Mouse (Mus musculus) heart, adult 2 months (tissue): ENCODE results near the gene Kptn. TPM values are rescaled to one million over a fixed set of nuclear protein-coding genes. Genes with fewer than 3 reads are reported as not detected.

Source experiments
- DNase-seq, 2 experiments: peaks; one replicate each; pipeline ENCODE4 v3.0.0; 2021
- H3K27ac ChIP-seq: fragments of 200-600 bp; 2 replicates; pipeline ENCODE4 v1.8.1; 2022
- H3K27me3 ChIP-seq: fragments of 200-500 bp; 2 replicates; pipeline ENCODE4 v1.6.1; 2012; ENCODE audit warnings: mild to moderate bottlenecking, low read length, inconsistent platforms, mixed read lengths; ENCODE audit not compliant: control insufficient read depth, insufficient read depth
- H3K36me3 ChIP-seq: fragments of 200-500 bp; 2 replicates; pipeline ENCODE4 v1.6.1; 2012; ENCODE audit warnings: low read length, inconsistent platforms; ENCODE audit not compliant: control insufficient read depth, insufficient read depth
- H3K4me1 ChIP-seq: fragments of 200-500 bp; 2 replicates; pipeline ENCODE4 v1.6.1; 2011; ENCODE audit warnings: low read length; ENCODE audit not compliant: control insufficient read depth, insufficient read depth
- H3K4me3 ChIP-seq: fragments of 200-600 bp; 2 replicates; pipeline ENCODE4 v1.8.1; 2022
- H3K79me2 ChIP-seq: fragments of 200-500 bp; replicated peaks from 2 replicates; pipeline ENCODE4 v1.6.1; 2012; ENCODE audit warnings: mild to moderate bottlenecking, inconsistent platforms, low read length, moderate library complexity, mixed read lengths; ENCODE audit not compliant: control insufficient read depth, insufficient read depth
- H3K9ac ChIP-seq: fragments of 200-500 bp; 2 replicates; pipeline ENCODE4 v1.6.1; 2012; ENCODE audit warnings: low read depth, mild to moderate bottlenecking, control low read depth, inconsistent platforms, low read length, mixed read lengths
- CTCF ChIP-seq: fragments of 200-600 bp; IDR thresholded peaks from 2 replicates; pipeline ENCODE4 v1.8.1; 2022; ENCODE audit warnings: antibody characterized with exemption, mild to moderate bottlenecking, moderate library complexity
- EP300 ChIP-seq: fragments of 200-500 bp; IDR thresholded peaks from 2 replicates; pipeline ENCODE4 v1.6.1; 2011; ENCODE audit warnings: low read depth, low read length, control low read depth; ENCODE audit not compliant: insufficient read depth
- POLR2A ChIP-seq: fragments of 200-500 bp; IDR thresholded peaks from 2 replicates; pipeline ENCODE4 v1.6.1; 2011; ENCODE audit warnings: mild to moderate bottlenecking, low read depth, low read length, control low read depth; ENCODE audit not compliant: insufficient read depth
- WGBS: fragments of 180-500 bp; shearing (Covaris S2); methylation state at CpG from one replicate; pipeline ENCODE4 v1.1.7; 2018; 5-methylcytosine and 5-hydroxymethylcytosine counted together
- intact Hi-C: fragments of 180-260 bp; cut with DNase I; formaldehyde crosslinking; loops from one replicate; pipeline ENCODE4 v1.15.1; 2025
- polyA plus RNA-seq: library from polyadenylated mRNA; depleted of rRNA; stranded (reverse); fragments of >200 nt; gene quantifications from 2 replicates; pipeline ENCODE4 v1.2.3, GENCODE M21; 2012
- total RNA-seq, 2 experiments: library from RNA; stranded (reverse); gene quantifications; 2 replicates each; pipeline ENCODE4 v1.2.3; 2021

Kptn gene
- total and polyA plus RNA-seq, 3 experiments, result 17.8 to 38.3 (median 20.6) TPM

- Histone ChIP-seq H3K4me3 (no peak overlapping the region), H3K27me3 (no peaks in the 10 kb centered on the region), H3K36me3 (no peaks in the 10 kb centered on the region), H3K27ac (no peak overlapping the region), H3K9ac (no peak overlapping the region), H3K4me1 (no peaks in the 10 kb centered on the region), H3K79me2 (no peaks in the 10 kb centered on the region)
- DNase-seq, result no peak
- 95% methylated on average over 8 of the region's 8 CpGs for WGBS
- TF ChIP-seq CTCF (no peak), EP300 (no peak), POLR2A (no peak)
- intact Hi-C loops, result no loop called here
These were observed 9.5 kb upstream of the Kptn start for GRCm38 (mm10) chr7:16110158-16110557.

GRCm38 (mm10) chr7:16111284-16112090 is 8.2 kb upstream of the Kptn start:
- Histone ChIP-seq H3K27me3 (no peaks in the 10 kb centered on the region), H3K4me3 (no peak overlapping the region), H3K79me2 (no peaks in the 10 kb centered on the region), H3K27ac (no peak overlapping the region), H3K9ac (no peak overlapping the region), H3K4me1 (no peaks in the 10 kb centered on the region), H3K36me3 (no peaks in the 10 kb centered on the region)
- intact Hi-C loops, result no loop called here
- DNase-seq, result no peak
- WGBS, result 80% methylated on average over 7 of the region's 7 CpGs
- TF ChIP-seq EP300 (no peak), POLR2A (no peak), CTCF (no peak)

GRCm38 (mm10) chr7:16116418-16116817 is 3.3 kb upstream of the Kptn start:
- Histone ChIP-seq H3K79me2 (no peaks in the 10 kb centered on the region), H3K27ac (no peak overlapping the region), H3K36me3 (no peaks in the 10 kb centered on the region), H3K4me3 (no peak overlapping the region), H3K9ac (no peak overlapping the region), H3K4me1 (peaks cover 2% of the 10 kb centered on the region), H3K27me3 (no peaks in the 10 kb centered on the region)
- 95% methylated on average over 7 of the region's 7 CpGs for WGBS
- intact Hi-C loops, result no loop called here
- DNase-seq, result no peak
- TF ChIP-seq EP300 (no peak), CTCF (no peak), POLR2A (no peak)

GRCm38 (mm10) chr7:16117100-16117499 is 2.6 kb upstream of the Kptn start:
- DNase-seq, result no peak
- Histone ChIP-seq H3K27me3 (no peaks in the 10 kb centered on the region), H3K9ac (no peak overlapping the region), H3K4me1 (peaks cover 2% of the 10 kb centered on the region), H3K4me3 (no peak overlapping the region), H3K27ac (no peak overlapping the region), H3K36me3 (no peaks in the 10 kb centered on the region), H3K79me2 (no peaks in the 10 kb centered on the region)
- TF ChIP-seq EP300, result no peak
- WGBS, result 89% methylated on average over 3 of the region's 3 CpGs
- intact Hi-C loops, result no loop called here

- TF ChIP-seq CTCF (no peak), EP300 (no peak), POLR2A (no peak)
- Histone ChIP-seq H3K27me3 (no peaks in the 10 kb centered on the region), H3K4me1 (peaks cover 2% of the 10 kb centered on the region), H3K4me3 (peak overlapping the region; percentile 89), H3K36me3 (no peaks in the 10 kb centered on the region), H3K9ac (peak overlapping the region; percentile 53), H3K79me2 (no peaks in the 10 kb centered on the region), H3K27ac (peak overlapping the region; percentile 97)
- intact Hi-C loops, result loop anchor here (1.0 kb wide), 1 partner anchor 19 kb away; no protein-coding TSS in a partner anchor
- 32% methylated on average over 9 of the region's 9 CpGs for WGBS
- DNase-seq, result no peak
These were observed 536 bp downstream of the Kptn start for GRCm38 (mm10) chr7:16120262-16120600.

- Histone ChIP-seq H3K4me1 (peaks cover 2% of the 10 kb centered on the region; the same call in 1 of the 2 replicates), H3K27me3 (peaks cover 3% of the 10 kb centered on the region; the same call in 1 of the 2 replicates), H3K27ac (no peak overlapping the region), H3K79me2 (no peaks in the 10 kb centered on the region), H3K36me3 (no peaks in the 10 kb centered on the region), H3K4me3 (no peak overlapping the region), H3K9ac (no peak overlapping the region)
- 81% methylated on average over 9 of the region's 9 CpGs for WGBS
- intact Hi-C loops, result loop anchor here (5.0 kb wide), 1 partner anchor 51 kb away; the partner anchor contains the start of gene Meis3
- no peak for TF ChIP-seq POLR2A
- TF ChIP-seq EP300, result no peak
- TF ChIP-seq CTCF, result no peak
- no peak for DNase-seq
These were observed 6.1 kb downstream of the Kptn start for GRCm38 (mm10) chr7:16125829-16126228.
